Mouse (Mus musculus) layer of hippocampus, adult 2 months (tissue): ENCODE data around the gene Il2ra. TPM values are rescaled to one million over a fixed set of nuclear protein-coding genes. Genes with fewer than 3 reads are reported as not detected.

Experiments used
- DNase-seq, 2 experiments: peaks; one replicate each; pipeline ENCODE4 v3.0.0; 2022; ENCODE audit warnings: low spot score in 2 of 2
- H3K27ac ChIP-seq: fragments of 200-600 bp; 2 replicates; pipeline ENCODE4 v1.8.1; 2022
- H3K4me3 ChIP-seq: fragments of 200-600 bp; 2 replicates; pipeline ENCODE4 v1.8.1; 2022; ENCODE audit warnings: mild to moderate bottlenecking
- CTCF ChIP-seq: fragments of 200-600 bp; conservative IDR thresholded peaks from 2 replicates; pipeline ENCODE4 v1.8.1; 2022; ENCODE audit warnings: antibody characterized with exemption, mild to moderate bottlenecking, moderate library complexity
- total RNA-seq, 2 experiments: library from RNA; stranded (reverse); gene quantifications; 2 replicates each; pipeline ENCODE4 v1.2.3; 2021

Gene Il2ra
- total RNA-seq, 2 experiments from 2014 or later, result 0.13 TPM; not detected in 1

- TF ChIP-seq CTCF, result no peak
- no peak overlapping the region for H3K27ac ChIP-seq
- no peak for DNase-seq
- no peak overlapping the region for H3K4me3 ChIP-seq
Measured at GRCm38 (mm10) chr2:11635035-11635434, 7.6 kb upstream of the Il2ra start.

GRCm38 (mm10) chr2:11635471-11636137 is 7.0 kb upstream of the Il2ra start:
- TF ChIP-seq CTCF, result no peak
- Histone ChIP-seq H3K4me3 (no peak overlapping the region), H3K27ac (no peak overlapping the region)
- DNase-seq, result no peak

GRCm38 (mm10) chr2:11636138-11636480 is 6.5 kb upstream of the Il2ra start:
- no peak for TF ChIP-seq CTCF
- no peak overlapping the region for H3K27ac ChIP-seq
- H3K4me3 ChIP-seq, result no peak overlapping the region

GRCm38 (mm10) chr2:11637115-11637514 is 5.5 kb upstream of the Il2ra start:
- H3K4me3 ChIP-seq, result no peak overlapping the region
- DNase-seq, result no peak
- H3K27ac ChIP-seq, result no peak overlapping the region
- no peak for TF ChIP-seq CTCF

More at GRCm38 (mm10) chr2:11636138-11636480, 6.5 kb upstream of the Il2ra start:
- no peak for DNase-seq

GRCm38 (mm10) chr2:11644057-11644456 is 1.4 kb downstream of the Il2ra start:
- TF ChIP-seq CTCF, result no peak

GRCm38 (mm10) chr2:11645297-11645696 is 2.7 kb downstream of the Il2ra start:
- Histone ChIP-seq H3K27ac (no peak overlapping the region), H3K4me3 (no peak overlapping the region)
- DNase-seq, result no peak
- TF ChIP-seq CTCF, result no peak

More at GRCm38 (mm10) chr2:11644057-11644456, 1.4 kb downstream of the Il2ra start:
- no peak overlapping the region for H3K4me3 ChIP-seq
- no peak for DNase-seq
- no peak overlapping the region for H3K27ac ChIP-seq

GRCm38 (mm10) chr2:11651476-11651875 is 8.9 kb downstream of the Il2ra start:
- H3K4me3 ChIP-seq, result no peak overlapping the region
- no peak for TF ChIP-seq CTCF
- no peak for DNase-seq

GRCm38 (mm10) chr2:11652196-11652595 is 9.6 kb downstream of the Il2ra start:
- DNase-seq, result no peak
- no peak for TF ChIP-seq CTCF
- Histone ChIP-seq H3K4me3 (no peak overlapping the region), H3K27ac (no peak overlapping the region)

More at GRCm38 (mm10) chr2:11651476-11651875, 8.9 kb downstream of the Il2ra start:
- no peak overlapping the region for H3K27ac ChIP-seq

- no peak for TF ChIP-seq CTCF
- DNase-seq, result no peak
- no peak overlapping the region for H3K27ac ChIP-seq
- no peak overlapping the region for H3K4me3 ChIP-seq
Measured at GRCm38 (mm10) chr2:11652780-11653179, 10.2 kb downstream of the Il2ra start.

GRCm38 (mm10) chr2:11653330-11653729 is 10.7 kb downstream of the Il2ra start:
- H3K27ac ChIP-seq, result no peak overlapping the region

GRCm38 (mm10) chr2:11653780-11654179 is 11.2 kb downstream of the Il2ra start:
- Histone ChIP-seq H3K4me3 (no peak overlapping the region), H3K27ac (no peak overlapping the region)
- TF ChIP-seq CTCF, result no peak
- no peak for DNase-seq

More at GRCm38 (mm10) chr2:11653330-11653729, 10.7 kb downstream of the Il2ra start:
- no peak overlapping the region for H3K4me3 ChIP-seq
- no peak for TF ChIP-seq CTCF
- DNase-seq, result no peak

- DNase-seq, result peak in 1 of 2 experiments; percentile 11
- Histone ChIP-seq H3K27ac (no peak overlapping the region), H3K4me3 (no peak overlapping the region)
- TF ChIP-seq CTCF, result no peak
Measured at GRCm38 (mm10) chr2:11654990-11655931, 12.7 kb downstream of the Il2ra start.

- TF ChIP-seq CTCF, result no peak
- DNase-seq, result no peak
- Histone ChIP-seq H3K4me3 (no peak overlapping the region), H3K27ac (no peak overlapping the region)
Measured at GRCm38 (mm10) chr2:11657581-11657980, 15.0 kb downstream of the Il2ra start.
